Mouse (Mus musculus): ENCODE data around the gene Gmfb. TPM values are rescaled to one million over a fixed set of nuclear protein-coding genes. Genes with fewer than 3 reads are reported as not detected.
A peak's percentile ranks its signal among the peaks of the same experiment; 100 is the strongest.

Gene Gmfb
- total RNA-seq, 2 experiments from 2014 or later, result 85.6 to 87.4 TPM

DNA sequence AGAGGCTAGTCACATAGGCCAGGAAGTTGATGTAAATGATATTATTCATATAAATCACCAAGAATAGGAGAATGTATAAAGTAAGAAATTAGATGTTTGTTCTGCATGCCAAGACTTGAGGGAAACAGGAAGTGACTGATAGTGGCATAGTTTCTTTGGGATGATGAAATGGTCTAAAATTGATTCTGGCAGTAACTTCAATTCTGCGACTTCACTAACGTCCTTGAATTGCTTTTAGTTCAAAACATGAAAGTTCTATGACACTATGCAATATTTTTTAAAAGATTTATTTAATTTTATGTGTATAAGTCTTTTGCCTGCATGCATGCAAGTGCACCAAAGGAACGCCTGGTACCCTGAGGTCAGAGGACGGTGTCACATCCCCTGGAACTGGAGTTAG, 18.8 kb downstream of the Gmfb start:
- DNase-seq, result no peak

DNA sequence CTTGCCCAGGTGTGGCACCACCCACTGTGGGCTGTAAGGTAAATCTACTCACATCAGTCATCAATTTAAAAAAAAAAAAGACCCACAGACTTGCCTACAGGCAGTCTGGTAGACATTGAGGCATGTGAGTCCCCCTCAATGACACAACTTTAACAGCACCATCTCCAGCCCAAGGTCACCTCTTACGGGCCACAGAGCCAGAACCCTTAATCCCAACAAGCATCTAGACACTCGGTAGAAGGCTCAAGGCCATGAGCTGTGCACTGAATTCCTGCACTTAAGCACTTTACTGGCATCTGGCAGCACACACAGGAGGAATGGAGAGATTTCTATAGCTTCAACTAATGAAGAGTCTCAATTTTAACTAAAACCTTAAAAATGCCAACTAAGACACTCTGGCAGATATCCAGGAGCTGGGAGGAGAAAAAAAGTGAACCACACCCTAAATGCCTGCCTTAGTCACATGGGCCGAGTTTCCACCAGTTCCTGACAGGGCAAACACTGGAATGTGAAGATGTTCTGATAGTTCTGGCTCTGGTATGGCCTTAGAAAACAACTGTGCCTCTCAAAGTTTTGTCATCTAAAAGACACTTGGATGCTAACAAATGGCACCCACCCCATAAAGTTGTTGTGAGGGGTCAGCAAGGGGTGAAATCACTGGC, 21.2 kb downstream of the Gmfb start:
- DNase-seq, result no peak

DNA sequence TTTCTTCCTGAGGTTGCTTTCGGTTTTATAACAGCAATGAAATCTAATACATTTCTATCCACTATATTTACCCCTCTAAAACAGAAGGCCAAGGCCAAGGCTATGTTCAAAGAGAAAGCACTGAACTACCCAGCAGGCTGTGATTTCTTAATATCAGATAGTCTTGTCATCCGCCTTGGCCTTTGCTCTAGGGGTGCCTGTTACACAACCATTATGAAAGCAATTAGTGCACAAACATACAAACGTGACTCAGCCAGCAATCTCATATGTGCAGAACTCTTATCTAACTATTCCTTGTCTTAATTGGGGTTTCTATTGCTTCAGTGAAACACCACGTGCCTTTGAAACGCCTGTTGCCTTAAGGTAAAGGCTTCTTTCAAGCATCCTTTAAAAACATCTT, 27.9 kb downstream of the Gmfb start:
- peak; percentile 59 for DNase-seq

- DNase-seq, result no peak
These were observed 31.3 kb downstream of the Gmfb start for GRCm38 (mm10) chr14:46790723-46791122.

DNA sequence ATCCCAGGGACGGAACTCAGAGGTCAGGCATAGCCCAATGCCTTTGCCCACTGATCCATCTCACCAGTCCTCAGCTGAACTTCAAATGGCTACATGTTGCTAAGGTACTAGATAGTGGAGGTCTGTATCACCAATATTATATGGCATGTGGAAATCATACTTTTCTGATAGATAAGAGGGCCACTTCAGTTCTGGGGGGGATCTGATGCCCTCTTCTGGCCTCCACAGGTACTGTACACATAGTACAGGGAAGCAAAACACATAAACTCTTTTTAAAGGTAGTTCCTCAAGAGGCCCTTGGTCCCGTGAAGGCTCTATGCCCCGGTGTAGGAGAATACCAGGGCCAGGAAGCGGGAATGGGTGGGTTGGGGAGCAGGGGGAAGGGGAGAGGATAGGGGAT, 31.7 kb downstream of the Gmfb start:
- no peak for DNase-seq

- DNase-seq, result peak; percentile 35
These were observed 33.5 kb downstream of the Gmfb start for GRCm38 (mm10) chr14:46788505-46788901.

- DNase-seq, result peak; percentile 95
These were observed 34.1 kb downstream of the Gmfb start, which contains the start of gene Cnih1 for GRCm38 (mm10) chr14:46787787-46788504. Gene Cnih1, minus strand, starts transcription at chr14:46788411.

- DNase-seq, result peak; percentile 34
These were observed 34.6 kb downstream of the Gmfb start for GRCm38 (mm10) chr14:46787454-46787786.

GRCm38 (mm10) chr14:46785247-46785646, 36.8 kb downstream of the Gmfb start:
- DNase-seq, result no peak

GRCm38 (mm10) chr14:46783327-46783926, 38.6 kb downstream of the Gmfb start:
- no peak for DNase-seq

DNA sequence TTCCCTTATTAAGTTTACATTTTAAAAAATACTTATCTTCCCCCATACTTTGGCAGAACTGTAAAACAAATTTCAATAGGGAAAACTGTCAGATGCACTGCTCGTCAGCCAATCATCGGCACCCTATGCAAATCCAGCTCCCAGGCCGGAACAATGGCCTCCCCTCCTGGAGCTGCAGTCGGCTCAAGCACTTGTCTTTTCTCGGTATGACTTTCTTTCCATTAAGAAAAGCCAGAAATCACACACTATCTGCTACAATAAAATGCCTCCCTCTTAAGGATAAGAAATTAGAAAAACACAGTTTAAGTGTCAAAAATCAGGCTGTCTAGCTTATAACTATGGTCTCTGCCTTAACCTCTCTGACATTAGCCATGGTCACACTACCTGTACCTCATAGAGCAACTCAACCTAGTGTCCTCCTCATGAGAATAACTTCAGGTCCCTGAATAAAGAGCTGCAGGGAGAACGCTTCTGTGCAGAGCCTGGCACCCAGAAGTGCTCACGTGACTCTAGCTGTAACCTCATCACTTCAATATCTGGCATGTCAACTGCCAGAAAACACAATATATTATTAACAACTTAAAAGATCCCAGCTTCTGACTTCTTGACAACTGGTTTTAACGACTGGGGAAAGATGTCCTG, 39.7 kb downstream of the Gmfb start:
- no peak for DNase-seq

DNA sequence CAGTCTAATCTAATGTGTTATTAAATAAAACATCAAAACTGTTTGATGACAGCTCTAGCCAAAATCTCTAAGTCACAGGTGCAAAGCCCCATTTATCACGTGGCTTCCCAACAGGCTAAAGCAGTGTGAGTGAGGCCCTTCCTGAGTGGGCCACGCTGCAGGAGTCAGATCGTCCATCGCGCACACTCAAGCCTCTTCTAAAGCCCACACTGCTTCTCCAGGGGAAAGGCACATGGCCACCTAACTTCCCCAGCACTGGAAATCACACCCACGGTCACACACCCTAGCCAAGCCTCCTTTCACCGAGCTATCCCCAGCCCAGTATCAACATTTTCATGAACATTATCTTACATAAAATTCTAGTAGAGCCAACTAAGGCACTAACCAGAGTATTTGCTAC, 41.0 kb downstream of the Gmfb start:
- no peak for DNase-seq

- DNase-seq, result no peak
These were observed 42.8 kb downstream of the Gmfb start for GRCm38 (mm10) chr14:46779217-46779616.

- no peak for DNase-seq
These were observed 43.3 kb downstream of the Gmfb start for GRCm38 (mm10) chr14:46778756-46779155.

DNA sequence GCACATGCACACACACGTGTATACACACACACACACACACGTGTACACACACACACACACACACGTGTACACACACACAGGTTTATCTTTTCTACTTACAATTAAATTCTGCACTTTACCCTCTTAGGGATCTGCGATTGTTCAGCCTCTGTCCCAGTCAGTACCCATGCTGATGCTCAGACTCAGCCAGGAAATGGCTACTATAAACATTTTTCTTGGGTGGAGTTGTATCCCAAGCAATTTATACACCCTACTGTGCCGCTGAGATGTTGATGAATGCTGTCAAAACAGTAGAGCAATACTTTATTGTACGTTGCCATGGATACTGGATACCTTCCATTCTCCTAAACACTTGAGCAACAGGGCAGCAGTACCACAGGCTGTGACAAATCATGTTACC, 52.0 kb downstream of the Gmfb start:
- DNase-seq, result no peak

DNA sequence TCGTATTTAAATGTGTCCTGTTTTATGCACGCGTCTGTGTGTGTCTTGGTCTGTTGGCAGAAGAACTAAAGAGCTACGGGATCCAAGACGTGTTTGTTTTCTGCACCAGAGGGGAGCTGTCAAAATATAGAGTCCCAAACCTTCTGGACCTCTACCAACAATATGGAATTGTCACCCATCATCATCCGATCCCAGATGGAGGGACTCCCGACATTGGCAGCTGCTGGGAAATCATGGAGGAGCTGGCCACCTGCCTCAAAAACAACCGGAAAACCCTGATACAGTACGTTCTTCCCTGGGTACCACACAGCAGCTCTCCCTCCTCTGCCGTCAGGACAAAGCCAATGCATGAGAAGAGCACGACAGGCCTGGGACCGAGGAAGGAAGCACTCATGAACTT, 54.9 kb downstream of the Gmfb start:
- DNase-seq, result no peak

- DNase-seq, result no peak
These were observed 60.9 kb downstream of the Gmfb start for GRCm38 (mm10) chr14:46761186-46761585.

DNA sequence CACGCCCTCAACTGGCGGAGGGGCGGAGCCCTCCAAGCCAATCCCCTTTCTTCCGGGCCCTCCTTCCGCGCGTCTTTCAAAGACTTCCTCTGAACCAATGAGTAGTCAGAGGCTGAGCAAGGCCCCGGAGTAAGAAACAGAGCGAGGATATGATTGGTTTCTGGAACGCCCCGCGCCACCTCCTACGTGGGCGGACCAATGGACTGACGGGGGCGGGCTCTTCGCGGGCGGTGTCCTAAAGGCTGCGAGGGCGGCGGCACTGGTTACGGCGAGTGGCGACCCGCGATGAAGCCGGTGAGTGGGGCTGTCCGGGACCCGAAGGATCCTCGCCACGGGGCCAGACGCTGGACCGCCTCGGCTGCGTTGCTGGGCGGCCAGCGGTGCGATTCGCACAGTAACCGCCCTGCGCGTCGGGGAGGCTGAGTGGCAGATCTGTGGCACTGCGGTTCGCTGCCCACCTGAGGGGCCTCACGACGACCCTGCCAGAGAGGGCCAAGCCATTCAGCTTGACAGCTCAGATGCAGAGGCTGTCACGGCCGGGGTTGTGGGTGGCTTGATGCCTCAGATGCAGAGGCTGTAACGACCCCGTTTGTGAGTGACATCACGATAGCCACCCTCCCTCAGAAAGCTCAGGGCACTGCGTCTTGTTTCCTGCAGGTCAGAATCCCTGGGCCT, 61.5 kb downstream of the Gmfb start, which contains the start of gene Cdkn3:
Cdkn3 (plus strand) TSS at position 187 of the 675 bp plus-strand sequence.
- peak; percentile 95 for DNase-seq

GRCm38 (mm10) chr14:46759970-46760354, 62.1 kb downstream of the Gmfb start:
- no peak for DNase-seq

All from adrenal gland, postnatal 10 days (tissue).